Mouse (Mus musculus) embryo, embryonic 9.5 days (tissue): ENCODE measurements around the gene Aplp1.
"Not testable (repeated sequence)": the region's sequence is repeated elsewhere in the genome, so short reads cannot be mapped to it uniquely, and the experiment has no call there.

Experiments
- DNase-seq: peaks from one replicate; pipeline ENCODE4 v3.0.0-alpha.2; 2017; ENCODE audit errors: extremely low spot score

Gene Aplp1

DNA sequence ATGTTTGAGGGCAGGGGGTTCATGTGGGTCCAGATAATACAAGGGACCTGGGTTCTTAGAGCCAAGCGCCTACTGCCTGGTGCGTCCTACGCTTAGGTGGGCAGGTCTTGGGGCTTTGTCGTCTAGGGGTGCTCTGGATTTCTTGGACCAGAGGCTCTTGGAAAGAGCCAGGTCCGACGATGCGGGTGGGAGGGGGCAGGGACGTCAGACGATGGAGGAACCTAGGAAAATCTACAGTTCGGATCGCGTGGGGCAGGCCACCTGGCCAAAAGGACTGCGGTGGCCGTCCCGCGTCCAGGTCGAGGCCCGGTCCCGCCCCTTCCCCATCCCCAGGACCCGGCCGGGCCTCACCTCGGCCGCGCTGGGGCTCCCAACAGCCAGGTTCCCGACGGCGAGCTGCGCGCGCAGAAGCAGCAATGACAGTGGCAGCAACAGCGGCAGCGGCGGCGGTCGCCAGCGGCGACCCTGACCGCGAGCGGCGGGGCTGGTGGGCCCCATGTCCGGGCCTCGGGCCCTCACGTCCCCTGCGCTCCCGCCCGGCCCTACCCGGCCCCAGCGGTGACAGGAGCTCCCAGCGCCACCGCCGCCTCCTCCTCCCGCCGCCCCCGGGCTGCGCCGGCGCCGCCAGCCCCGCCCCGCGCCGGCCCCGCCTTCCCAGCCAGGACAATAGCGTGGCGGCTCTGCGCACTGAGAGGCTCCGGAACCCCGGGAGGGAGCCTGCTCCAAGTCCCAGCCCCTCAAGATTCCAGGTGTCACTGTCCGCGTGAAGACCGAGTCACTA, at the start of gene Aplp1:
Aplp1 (minus strand) TSS at position 565 of the 781 bp plus-strand sequence.
- DNase-seq, result peak; percentile 67

- DNase-seq, result no peak
Observed at GRCm38 (mm10) chr7:30493401-30493931, 48.1 kb upstream of the Aplp1 start, which contains the start of gene Prodh2. Gene Prodh2, plus strand, starts transcription at chr7:30493622.

GRCm38 (mm10) chr7:30492765-30493164, 47.4 kb upstream of the Aplp1 start:
- DNase-seq, result peak; percentile 56

DNA sequence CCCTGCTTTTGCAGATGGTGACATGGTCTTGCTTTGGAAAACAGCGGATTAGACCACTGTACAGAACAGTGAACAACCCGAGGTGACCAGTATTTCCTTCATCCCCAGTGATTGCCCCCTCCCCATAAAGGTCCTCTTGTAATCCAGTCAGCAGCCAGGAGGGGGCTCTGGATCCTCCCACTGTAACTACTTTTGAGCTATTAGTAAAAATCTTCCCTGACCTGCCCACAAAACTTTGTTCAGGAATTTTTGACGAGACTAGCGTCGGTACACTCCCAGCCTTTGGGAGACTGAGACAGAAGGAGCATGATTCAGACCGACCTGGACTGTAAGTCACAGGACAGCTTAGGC, 45.6 kb upstream of the Aplp1 start:
- no peak for DNase-seq

- peak; percentile 44 for DNase-seq
Observed at GRCm38 (mm10) chr7:30490251-30490956, 45.1 kb upstream of the Aplp1 start.

DNA sequence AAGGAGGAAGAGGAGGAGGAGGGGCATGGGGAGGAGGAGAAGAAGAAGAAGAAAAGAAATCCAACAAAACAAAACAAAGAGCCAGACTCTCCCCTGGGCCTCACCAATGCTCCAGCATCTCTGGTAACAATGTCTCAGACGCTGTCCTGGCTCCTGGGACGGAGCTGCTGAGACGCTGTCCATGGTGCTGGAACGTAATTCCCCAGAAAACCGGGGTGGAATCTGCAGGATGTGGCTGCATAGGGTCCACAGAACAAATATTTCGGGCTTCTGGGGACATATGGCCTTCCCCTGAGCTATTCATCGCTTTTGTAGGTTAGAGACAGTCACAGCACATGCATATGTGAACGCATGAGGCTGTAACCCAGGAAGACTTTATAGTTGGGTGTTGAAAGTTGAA, 38.9 kb upstream of the Aplp1 start:
- DNase-seq, result peak; percentile 45

GRCm38 (mm10) chr7:30477415-30478381, 32.4 kb upstream of the Aplp1 start:
- no peak for DNase-seq

- not testable (repeated sequence) for DNase-seq
Observed at GRCm38 (mm10) chr7:30476136-30476535, 30.8 kb upstream of the Aplp1 start.

DNA sequence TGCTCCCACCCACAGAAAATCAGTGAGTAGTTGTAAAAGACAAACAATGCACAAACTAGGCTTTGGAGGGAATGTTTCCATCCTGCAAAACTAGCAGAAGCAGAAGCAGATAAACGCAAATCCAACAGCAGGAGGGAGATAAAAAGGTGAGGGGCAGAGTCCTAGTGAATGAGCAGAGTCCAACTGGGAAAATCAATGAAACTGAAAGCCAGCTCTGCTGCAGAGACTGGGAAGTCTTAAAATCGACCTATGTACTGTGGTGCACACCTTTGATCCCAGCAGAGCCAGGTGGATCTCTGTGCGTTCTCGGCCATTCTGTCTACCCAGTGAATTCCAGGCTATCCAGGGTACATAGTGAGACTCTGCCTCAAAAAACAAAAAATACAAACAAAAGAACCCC, 29.7 kb upstream of the Aplp1 start:
- DNase-seq, result no peak

- no peak for DNase-seq
Observed at GRCm38 (mm10) chr7:30472411-30472810, 27.1 kb upstream of the Aplp1 start.

DNA sequence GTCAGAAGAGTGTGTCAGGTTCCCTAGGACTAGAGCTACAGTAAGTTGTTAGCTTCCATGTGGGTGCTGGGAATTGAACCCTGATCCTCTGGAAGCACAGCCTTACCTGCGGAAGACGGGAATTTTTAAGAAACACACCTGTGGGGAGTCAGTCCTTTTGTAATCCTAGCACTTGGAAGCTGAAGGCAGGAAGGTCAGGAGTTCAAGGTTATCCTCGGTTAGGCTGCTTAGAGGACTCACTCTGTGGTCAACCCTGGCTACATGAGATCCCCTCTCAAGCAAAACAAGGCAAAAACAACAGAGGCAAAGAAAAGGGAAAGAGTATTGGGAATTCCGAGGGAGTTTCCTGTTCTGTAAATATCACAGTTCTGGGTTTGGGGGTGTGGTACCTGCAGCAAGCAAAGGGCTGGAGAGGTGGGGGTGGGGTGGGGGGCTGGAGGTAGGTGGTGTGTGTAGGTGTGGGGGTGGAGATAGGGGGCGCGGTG, 19.5 kb upstream of the Aplp1 start:
- DNase-seq, result no peak

GRCm38 (mm10) chr7:30463996-30464395, 18.7 kb upstream of the Aplp1 start:
- DNase-seq, result no peak

DNA sequence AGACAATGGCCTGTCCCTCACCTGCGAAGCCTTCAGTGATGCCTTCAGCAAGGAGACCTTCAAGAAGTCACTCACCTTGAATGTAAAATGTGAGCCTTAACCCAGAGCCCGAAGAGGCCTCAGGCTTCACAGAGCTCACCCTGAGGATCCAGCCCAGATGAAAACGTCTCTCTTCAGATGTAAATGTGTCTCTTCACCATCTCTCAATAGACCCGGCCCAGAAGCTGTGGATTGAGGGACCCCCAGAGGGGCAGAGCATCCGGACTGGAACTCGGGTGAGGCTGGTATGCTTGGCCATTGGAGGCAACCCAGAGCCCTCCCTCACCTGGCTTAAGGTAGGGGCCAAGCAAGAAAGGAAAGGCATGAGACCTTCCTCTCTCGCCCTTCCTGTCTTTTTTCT, 18.2 kb upstream of the Aplp1 start:
- no peak for DNase-seq

- DNase-seq, result no peak
Observed at GRCm38 (mm10) chr7:30459484-30459883, 14.1 kb upstream of the Aplp1 start.

DNA sequence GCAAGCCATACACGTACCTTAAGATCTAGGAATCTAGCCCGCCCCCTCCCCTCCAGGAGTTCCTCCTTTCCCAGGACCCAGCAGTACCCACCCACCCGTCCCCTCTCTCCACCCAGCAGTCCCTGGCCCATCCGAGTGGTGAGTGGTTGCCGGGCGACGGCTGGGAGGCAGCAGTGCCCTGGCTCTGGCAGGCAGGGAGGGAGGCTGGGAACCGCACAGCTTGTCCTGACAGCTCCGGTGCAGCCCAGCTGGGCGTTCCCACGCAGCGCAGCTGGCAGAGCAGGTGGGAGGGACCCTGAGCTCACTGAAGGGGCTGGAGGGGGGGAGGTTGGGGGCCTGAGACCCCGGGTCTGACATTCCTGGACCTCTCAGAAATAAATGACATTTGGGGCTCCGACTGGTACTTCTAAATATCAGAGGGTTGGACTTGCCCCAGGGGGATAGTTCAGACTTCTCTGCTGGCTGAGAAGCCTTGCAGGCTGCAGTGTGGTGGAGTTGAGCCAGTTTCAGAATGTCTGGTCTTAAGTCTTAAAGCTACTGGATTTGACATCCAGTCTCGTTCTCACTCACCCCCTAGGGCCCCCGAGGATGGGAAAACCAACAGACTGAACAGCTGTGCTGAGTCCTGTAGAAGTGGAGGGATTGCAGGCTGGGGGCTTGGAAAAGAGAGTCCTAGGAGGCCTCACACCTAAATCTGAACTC, 12.4 kb upstream of the Aplp1 start, which contains the start of the genes Kirrel2 and Nphs1:
Kirrel2 (minus strand) TSS at position 62 of the 702 bp plus-strand sequence.
Nphs1 (plus strand) TSS at position 687 of the 702 bp plus-strand sequence.
- DNase-seq, result peak; percentile 48

DNA sequence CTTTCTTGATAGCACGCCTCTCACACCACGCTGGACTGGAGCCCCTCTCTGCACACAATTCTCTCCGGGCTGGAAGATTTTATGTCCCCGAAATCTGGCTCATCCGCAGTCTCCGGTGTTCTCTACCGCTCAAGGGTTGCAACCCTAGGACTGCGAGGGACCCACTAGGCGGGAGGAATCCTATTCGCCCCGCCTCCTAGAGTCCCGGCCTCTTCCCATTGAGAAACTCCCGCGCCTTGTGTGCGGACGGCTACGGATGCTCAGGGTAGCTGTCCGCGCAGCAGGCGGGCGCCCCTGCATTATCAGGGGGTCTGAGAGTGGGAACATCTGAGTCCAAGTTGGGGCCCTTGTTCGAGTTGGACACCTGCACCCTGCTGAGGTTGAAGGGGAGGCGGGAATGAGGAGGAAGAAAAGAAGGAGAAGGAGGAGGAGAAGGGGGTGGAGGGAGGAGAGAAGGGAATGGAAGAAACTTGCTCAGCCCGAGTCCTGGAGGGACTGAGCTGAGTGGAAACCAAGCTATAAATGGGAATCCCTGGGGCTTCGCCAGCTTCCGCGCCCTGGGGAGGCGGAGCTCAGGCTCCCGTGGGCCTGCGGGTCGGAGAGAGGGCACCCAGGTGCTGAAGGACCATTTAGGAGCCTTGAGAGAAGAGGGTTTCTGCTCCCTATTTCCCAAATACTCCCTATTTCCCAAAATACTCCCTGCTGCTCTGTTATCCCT, 11.7 kb upstream of the Aplp1 start:
- no peak for DNase-seq

DNA sequence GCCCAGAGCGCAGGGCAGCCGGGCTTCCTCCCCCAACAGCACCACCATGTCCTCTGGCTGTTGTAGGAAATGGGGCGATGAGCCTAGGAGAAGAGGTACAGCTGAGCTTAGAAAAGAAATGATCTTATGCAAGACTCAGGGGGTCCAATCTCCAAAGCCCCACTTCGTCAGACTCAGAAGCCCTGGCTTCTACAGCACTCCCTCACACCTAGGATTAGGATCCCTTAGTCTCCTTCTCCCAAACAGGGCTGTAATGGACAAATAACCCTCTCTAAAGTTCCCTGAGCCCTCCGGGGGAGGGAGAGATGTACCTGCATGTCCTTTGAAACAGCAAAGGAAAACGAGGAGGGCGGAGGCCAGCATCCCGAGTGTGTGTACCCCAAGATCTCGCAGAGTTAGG, 11.2 kb upstream of the Aplp1 start:
- DNase-seq, result no peak

DNA sequence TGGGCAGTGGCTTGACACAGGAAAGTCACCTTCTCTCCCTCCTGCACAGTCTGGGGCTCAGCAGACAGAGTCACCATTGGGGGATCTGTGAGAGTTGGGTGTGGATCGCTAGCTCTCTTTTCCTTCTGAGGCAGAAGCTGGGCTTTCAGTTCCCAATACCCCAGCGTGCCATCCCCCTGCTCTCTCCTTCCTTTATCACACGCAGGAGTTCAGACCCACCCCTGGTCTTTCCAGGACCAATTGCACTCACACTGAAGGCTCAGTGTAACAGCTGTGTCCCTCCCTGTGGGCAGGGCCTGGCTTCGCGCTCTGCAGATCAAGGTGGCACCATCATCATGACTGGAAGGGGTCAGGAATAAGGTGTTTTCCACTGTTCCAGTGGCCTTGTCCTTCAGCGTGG, 8.9 kb upstream of the Aplp1 start:
- no peak for DNase-seq

DNA sequence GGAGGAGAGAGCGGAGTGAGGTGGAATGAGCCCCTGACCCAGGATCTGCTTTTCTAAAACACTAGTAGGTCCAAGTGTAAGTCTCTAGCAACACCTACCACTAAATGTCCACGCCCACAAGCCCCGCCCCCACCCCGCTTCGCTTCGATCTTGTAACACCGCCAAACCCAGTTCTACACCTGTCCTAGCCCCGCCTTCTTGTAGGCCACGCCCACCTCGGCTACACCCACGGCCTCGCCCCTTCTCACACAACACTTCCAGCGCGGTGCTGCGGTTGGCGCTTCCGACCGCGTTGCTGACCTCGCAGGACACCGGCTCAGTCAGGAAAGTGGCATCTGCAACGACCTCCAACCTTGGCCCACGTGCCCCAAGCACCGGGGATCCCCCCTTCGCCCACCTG, 8.4 kb upstream of the Aplp1 start:
- no peak for DNase-seq

DNA sequence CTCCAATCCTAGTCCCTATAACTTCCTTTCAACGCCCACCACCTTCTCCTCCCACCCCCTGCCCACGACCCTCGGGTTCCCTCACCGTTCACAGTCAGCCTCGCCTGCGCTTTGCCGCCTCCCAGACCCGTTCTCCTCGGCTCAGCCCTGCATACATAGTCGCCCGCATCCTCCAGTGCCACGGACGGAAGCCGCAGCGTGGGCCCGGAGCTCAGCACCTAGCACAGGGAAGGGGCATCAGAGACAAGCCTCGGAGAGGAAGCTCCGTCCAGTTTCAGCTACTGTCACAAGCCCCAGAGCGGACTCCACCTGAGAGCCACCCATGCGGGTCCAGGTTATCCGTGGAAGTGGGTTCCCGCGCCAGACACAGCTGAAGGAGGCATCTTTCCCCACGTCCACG, 8.0 kb upstream of the Aplp1 start:
- no peak for DNase-seq
